Mouse (Mus musculus) heart, embryonic 11.5 days (tissue): ENCODE results near the gene Fam102b. TPM values are rescaled to one million over a fixed set of nuclear protein-coding genes. Genes with fewer than 3 reads are reported as not detected.

Source experiments
- ATAC-seq: fragments of 200-750 bp; cut with Nextera tagmentation; replicated peaks from 2 replicates; pipeline ENCODE4 v1.8.0; 2017; ENCODE audit warnings: moderate library complexity; ENCODE audit not compliant: insufficient number of reproducible peaks, low FRiP score, low TSS enrichment
- H3K27ac ChIP-seq: fragments of 300-500 bp; sonication (generic); 2 replicates; pipeline ENCODE4 v1.5.1; 2014; ENCODE audit warnings: mild to moderate bottlenecking, low read depth, low read length
- H3K27me3 ChIP-seq: fragments of 300-500 bp; sonication (generic); 2 replicates; pipeline ENCODE4 v1.6.1; 2014; ENCODE audit warnings: mild to moderate bottlenecking, low read length, mixed read lengths; ENCODE audit not compliant: control insufficient read depth, insufficient read depth
- H3K36me3 ChIP-seq: fragments of 300-500 bp; sonication (generic); 2 replicates; pipeline ENCODE4 v1.6.1; 2014; ENCODE audit warnings: mild to moderate bottlenecking, low read length, moderate library complexity, mixed read lengths; ENCODE audit not compliant: control insufficient read depth, insufficient read depth
- H3K4me1 ChIP-seq: fragments of 300-500 bp; sonication (generic); 2 replicates; pipeline ENCODE4 v1.6.1; 2014; ENCODE audit warnings: low read length; ENCODE audit not compliant: control insufficient read depth, insufficient read depth
- H3K4me2 ChIP-seq: fragments of 300-500 bp; sonication (generic); 2 replicates; pipeline ENCODE4 v1.6.1; 2014; ENCODE audit warnings: mild to moderate bottlenecking, moderate library complexity
- H3K4me3 ChIP-seq: fragments of 300-500 bp; sonication (generic); 2 replicates; pipeline ENCODE4 v1.5.1; 2014; ENCODE audit warnings: low read depth, low read length
- H3K9ac ChIP-seq: fragments of 300-500 bp; sonication (generic); 2 replicates; pipeline ENCODE4 v1.6.1; 2014; ENCODE audit warnings: mild to moderate bottlenecking, low read depth, low read length, moderate library complexity
- H3K9me3 ChIP-seq: fragments of 300-500 bp; sonication (generic); replicated peaks from 2 replicates; pipeline ENCODE4 v1.6.1; 2016; ENCODE audit warnings: low read length; ENCODE audit not compliant: control insufficient read depth
- WGBS: fragments of 180-500 bp; shearing (Covaris S2); extraction: QIAGEN DNeasy Blood & Tissue Kit; methylation state at CpG from one replicate; pipeline ENCODE4 v1.1.7; 2014; ENCODE audit not compliant: insufficient replicate concordance; 5-methylcytosine and 5-hydroxymethylcytosine counted together
- polyA plus RNA-seq: library from polyadenylated mRNA; unstranded; fragments of >200 nt; fragmentation: Nextera tagmentation; extraction: Ambion mirVana; gene quantifications from 2 replicates; pipeline ENCODE4 v1.2.1, GENCODE M21; 2014

The Fam102b gene
- polyA plus RNA-seq, 1 experiment from 2014 or later = 7.9 TPM

DNA sequence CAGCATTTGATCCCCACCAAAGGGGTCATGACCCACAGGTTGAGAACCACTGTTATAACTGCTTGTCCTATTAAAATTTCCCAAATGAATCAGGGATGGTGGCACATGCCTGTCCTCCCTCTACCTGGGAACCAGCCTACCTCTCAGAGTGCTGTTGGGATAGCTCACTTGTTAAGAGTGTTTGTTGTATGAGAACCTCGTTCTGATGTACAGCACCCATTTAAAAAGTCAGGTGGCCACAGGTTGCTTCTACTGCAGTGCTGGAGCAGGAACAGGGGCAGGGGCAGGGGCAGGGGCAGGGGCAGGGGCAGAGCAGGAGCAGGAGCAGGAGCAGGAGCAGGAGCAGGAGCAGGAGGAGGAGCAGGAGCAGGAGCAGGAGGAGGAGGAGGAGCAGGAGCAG, 28.2 kb downstream of the Fam102b start:
- Histone ChIP-seq H3K27me3 (no peaks in the 10 kb centered on the region), H3K27ac (no peak overlapping the region), H3K4me2 (no peak overlapping the region), H3K9me3 (no peaks in the 10 kb centered on the region), H3K4me3 (no peak overlapping the region), H3K4me1 (peaks cover 5% of the 10 kb centered on the region; the same call in 1 of the 2 replicates), H3K9ac (no peak overlapping the region), H3K36me3 (peaks cover 4% of the 10 kb centered on the region; the same call in 1 of the 2 replicates)
- WGBS = 59% methylated on average over 1 of the region's 1 CpGs
- ATAC-seq = no peak

- no peak overlapping the region for H3K27ac ChIP-seq
- no peaks in the 10 kb centered on the region for H3K27me3 ChIP-seq
- peaks cover 5% of the 10 kb centered on the region; the same call in 1 of the 2 replicates for H3K4me1 ChIP-seq
- H3K4me2 ChIP-seq = peak overlapping the region; percentile 27
- H3K4me3 ChIP-seq = no peak overlapping the region
- no peak overlapping the region for H3K9ac ChIP-seq
- 42% methylated on average over 4 of the region's 4 CpGs for WGBS
- no peak for ATAC-seq
- H3K36me3 ChIP-seq = peaks cover 4% of the 10 kb centered on the region; the same call in 1 of the 2 replicates
- H3K9me3 ChIP-seq = no peaks in the 10 kb centered on the region
Measured at GRCm38 (mm10) chr3:108997762-108998161, 29.6 kb downstream of the Fam102b start.

DNA sequence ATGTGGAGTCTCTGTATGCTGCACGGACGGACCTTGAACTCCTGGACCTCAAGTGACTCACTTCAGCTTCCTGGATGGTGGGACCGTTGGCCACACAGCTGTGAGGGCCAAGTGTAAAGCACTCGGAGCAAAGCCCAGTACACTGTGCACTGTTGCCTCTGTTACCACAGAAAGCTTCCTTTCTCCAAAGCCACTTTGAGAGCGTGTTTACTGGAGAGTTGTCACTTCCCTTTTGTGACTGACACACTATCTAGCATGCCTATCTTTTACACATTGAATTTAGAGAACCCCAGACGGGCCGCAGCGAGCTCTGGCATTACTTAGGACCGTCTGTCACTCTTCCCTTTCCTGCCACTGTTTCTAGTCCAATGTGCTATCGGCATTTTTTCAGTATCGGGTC, 30.1 kb downstream of the Fam102b start:
- Histone ChIP-seq H3K4me3 (no peak overlapping the region), H3K36me3 (peaks cover 4% of the 10 kb centered on the region; the same call in 1 of the 2 replicates), H3K4me2 (peak overlapping the region; percentile 27), H3K9ac (no peak overlapping the region), H3K4me1 (peaks cover 5% of the 10 kb centered on the region; the same call in 1 of the 2 replicates), H3K9me3 (no peaks in the 10 kb centered on the region), H3K27ac (no peak overlapping the region), H3K27me3 (no peaks in the 10 kb centered on the region)
- 41% methylated on average over 11 of the region's 11 CpGs for WGBS
- no peak for ATAC-seq

- 62% methylated on average over 2 of the region's 2 CpGs for WGBS
- Histone ChIP-seq H3K27ac (no peak overlapping the region), H3K36me3 (no peaks in the 10 kb centered on the region)
Measured at GRCm38 (mm10) chr3:108995379-108995778, 32.0 kb downstream of the Fam102b start.

DNA sequence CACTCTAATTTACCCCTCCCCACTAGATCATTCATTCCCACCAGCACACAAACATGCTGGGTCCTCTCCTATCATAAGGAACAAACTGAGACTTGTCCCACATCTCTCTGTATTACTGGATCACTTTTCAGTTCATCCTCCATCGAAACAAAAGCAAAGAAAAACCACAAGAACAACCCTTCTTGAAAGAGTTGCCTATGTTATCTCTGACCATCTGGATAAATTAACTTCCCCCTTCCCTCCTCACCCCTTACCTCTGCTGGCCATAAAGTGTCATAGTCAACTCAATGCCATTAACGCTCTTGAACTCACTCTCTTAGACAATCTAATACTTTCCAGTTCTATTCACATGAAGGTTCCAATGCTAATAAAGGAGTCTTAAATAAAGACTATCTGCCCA, 32.9 kb downstream of the Fam102b start:
- 82% methylated on average over 2 of the region's 2 CpGs for WGBS
- no peaks in the 10 kb centered on the region for H3K36me3 ChIP-seq
- ATAC-seq = no peak
- H3K4me3 ChIP-seq = no peak overlapping the region
- H3K27me3 ChIP-seq = no peaks in the 10 kb centered on the region
- H3K9me3 ChIP-seq = no peaks in the 10 kb centered on the region
- peaks cover 5% of the 10 kb centered on the region; the same call in 1 of the 2 replicates for H3K4me1 ChIP-seq
- no peak overlapping the region for H3K27ac ChIP-seq
- no peak overlapping the region for H3K9ac ChIP-seq
- H3K4me2 ChIP-seq = no peak overlapping the region

More at GRCm38 (mm10) chr3:108995379-108995778, 32.0 kb downstream of the Fam102b start:
- H3K4me2 ChIP-seq = no peak overlapping the region
- peaks cover 5% of the 10 kb centered on the region; the same call in 1 of the 2 replicates for H3K4me1 ChIP-seq
- H3K9me3 ChIP-seq = no peaks in the 10 kb centered on the region
- H3K27me3 ChIP-seq = no peaks in the 10 kb centered on the region
- no peak for ATAC-seq
- no peak overlapping the region for H3K9ac ChIP-seq
- H3K4me3 ChIP-seq = no peak overlapping the region

DNA sequence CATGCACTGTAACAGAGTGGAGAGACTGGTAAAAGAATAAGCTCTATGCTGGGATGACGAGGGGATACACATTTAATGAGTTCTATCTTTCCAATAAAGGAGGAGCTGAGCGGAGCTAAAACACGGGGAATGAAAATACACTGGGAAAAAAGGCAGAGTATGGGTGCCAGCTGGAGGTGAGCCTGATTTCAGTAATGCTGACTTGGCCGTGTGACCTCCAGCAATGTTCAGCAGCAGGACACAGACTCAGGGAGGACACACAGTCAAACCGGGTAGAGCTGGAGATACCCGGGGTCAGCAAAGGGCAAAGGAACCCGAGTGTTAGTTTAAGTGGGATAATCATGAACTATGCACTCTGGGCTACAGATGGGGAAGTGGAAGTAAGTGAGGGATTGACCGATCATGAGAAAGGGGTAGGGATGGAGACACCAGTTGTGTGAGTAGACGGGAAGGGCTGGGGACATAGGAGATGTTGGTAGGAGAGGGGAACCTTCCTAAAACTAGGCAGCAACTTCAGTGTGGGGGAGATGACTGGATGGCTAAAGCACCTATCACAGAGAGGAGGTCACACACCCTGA, 37.3 kb downstream of the Fam102b start:
- WGBS = 77% methylated on average over 9 of the region's 9 CpGs
- Histone ChIP-seq H3K36me3 (0 out of 2 replicates have a peak, but pooled peaks cover 3% of the 10 kb centered on the region), H3K4me3 (no peak overlapping the region), H3K27me3 (no peaks in the 10 kb centered on the region), H3K27ac (no peak overlapping the region), H3K4me1 (no peaks in the 10 kb centered on the region), H3K9ac (no peak overlapping the region), H3K9me3 (no peaks in the 10 kb centered on the region), H3K4me2 (no peak overlapping the region)
- ATAC-seq = no peak

DNA sequence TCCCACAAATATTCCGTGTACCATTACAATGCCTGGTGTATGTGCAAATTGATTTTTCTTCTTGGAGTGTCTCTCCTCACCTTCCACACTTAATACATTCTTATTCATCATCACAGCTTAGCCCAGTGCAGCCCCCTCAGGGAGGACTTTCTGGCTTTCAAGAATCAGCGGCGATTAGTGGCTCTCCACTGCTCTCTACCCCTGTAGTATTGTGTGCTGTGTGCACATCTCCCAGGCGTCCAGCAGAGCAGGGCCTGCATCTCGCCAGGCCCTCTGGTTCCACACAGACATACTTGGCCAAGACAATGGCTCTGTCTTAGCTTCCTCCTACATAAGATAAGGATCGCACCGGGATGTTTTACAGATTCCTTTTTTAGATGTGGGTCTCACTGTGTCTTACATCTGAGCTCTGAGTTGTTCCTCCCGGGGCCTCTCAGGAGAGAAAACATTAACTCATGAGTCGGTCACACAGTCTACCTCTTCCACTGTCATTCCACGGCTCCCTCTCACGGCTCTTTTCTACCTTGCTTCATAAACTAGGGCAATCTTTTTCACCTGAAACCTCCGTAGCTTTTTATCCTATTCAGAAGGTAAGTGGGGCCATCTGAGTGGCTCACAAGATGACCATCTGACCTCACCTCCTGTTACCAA, 40.3 kb downstream of the Fam102b start:
- ATAC-seq = no peak
- 80% methylated on average over 12 of the region's 12 CpGs for WGBS
- Histone ChIP-seq H3K4me3 (no peak overlapping the region), H3K4me1 (no peaks in the 10 kb centered on the region), H3K4me2 (no peak overlapping the region), H3K27me3 (no peaks in the 10 kb centered on the region), H3K9me3 (no peaks in the 10 kb centered on the region), H3K36me3 (0 out of 2 replicates have a peak, but pooled peaks cover 3% of the 10 kb centered on the region), H3K27ac (no peak overlapping the region), H3K9ac (no peak overlapping the region)

DNA sequence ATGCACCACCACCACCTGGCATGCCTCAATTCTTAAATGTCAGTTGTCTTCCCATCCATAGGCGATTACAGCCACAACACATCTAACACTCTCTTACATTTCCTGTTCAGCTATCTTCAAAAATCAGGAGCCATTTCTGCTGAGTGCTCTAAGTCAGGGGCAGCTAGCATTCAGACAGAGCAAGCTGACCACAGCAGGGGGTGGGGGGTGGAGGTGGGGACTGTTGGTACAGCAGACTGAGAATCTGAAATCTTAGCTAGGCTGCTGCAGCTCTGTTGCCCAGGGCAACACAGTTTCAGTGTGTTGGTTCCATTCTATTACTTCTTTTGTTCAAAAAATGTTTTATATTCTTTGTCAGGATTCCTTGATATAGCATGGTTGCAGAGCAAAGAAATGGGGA, 40.9 kb downstream of the Fam102b start:
- H3K4me1 ChIP-seq = no peaks in the 10 kb centered on the region
- no peak overlapping the region for H3K4me3 ChIP-seq
- no peak overlapping the region for H3K27ac ChIP-seq
- no peaks in the 10 kb centered on the region for H3K9me3 ChIP-seq
- 0 out of 2 replicates have a peak, but pooled peaks cover 3% of the 10 kb centered on the region for H3K36me3 ChIP-seq
- H3K27me3 ChIP-seq = no peaks in the 10 kb centered on the region
- WGBS = 75% methylated on average over 1 of the region's 1 CpGs
- ATAC-seq = no peak
- H3K9ac ChIP-seq = no peak overlapping the region
- no peak overlapping the region for H3K4me2 ChIP-seq
